Mouse (Mus musculus): ENCODE data around the gene Cdk17. TPM values are rescaled to one million over a fixed set of nuclear protein-coding genes. Genes with fewer than 3 reads are reported as not detected.

Cdk17 gene
- polyA plus RNA-seq, 1 experiment from 2014 or later, result 29.9 TPM

GRCm38 (mm10) chr10:93215051-93215763 is 54.5 kb downstream of the Cdk17 start:
- in situ Hi-C loops (cut with MboI; ENCODE audit: low pct_unique_long_range_greater_than_20kb), result no loop called here
- ChIA-PET CTCF (interaction anchor here (0.8 to 2.2 kb wide), 7 partner anchors 9 to 145 kb away, joined by 3 to 6 read pairs (median 4); no protein-coding TSS in a partner anchor), POLR2A (no interaction called here)
- ATAC-seq, result no peak
- no peak for TF ChIP-seq CTCF (IDR thresholded peaks at IDR 0.05)
- no peaks in the 10 kb centered on the region for H3K27me3 ChIP-seq
- DNase-seq (ENCODE audit: low read depth, low spot score), result no peak

DNA sequence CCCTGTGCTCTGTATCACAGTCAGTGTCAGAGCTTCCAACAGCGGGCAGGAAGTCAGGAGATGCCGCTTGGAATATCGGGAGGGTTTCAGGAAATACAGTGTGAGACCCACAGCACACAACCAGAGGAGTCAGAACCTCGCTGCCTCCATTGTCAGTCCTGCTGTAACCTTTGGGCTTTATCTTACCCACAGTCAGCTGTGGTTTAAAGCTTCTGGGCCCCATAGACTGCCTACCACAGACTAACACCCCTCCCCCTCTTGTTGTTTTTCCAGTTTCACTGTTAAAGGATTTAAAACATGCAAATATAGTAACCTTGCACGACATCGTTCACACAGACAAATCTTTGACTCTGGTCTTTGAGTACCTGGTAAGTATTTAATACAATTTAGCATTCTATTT is 65.1 kb downstream of the Cdk17 start:
- in situ Hi-C loops (cut with MboI; ENCODE audit: low pct_unique_long_range_greater_than_20kb), result no loop called here
- DNase-seq (ENCODE audit: low read depth, low spot score) (no peak), ATAC-seq (no peak)
- no peaks in the 10 kb centered on the region for H3K27me3 ChIP-seq
- POLR2A ChIA-PET, result interaction anchor here (0.6 kb wide), 1 partner anchor 10 kb away, joined by 5 read pairs; no protein-coding TSS in a partner anchor
- CTCF ChIA-PET, result no interaction called here
- TF ChIP-seq CTCF (IDR thresholded peaks at IDR 0.05), result no peak

DNA sequence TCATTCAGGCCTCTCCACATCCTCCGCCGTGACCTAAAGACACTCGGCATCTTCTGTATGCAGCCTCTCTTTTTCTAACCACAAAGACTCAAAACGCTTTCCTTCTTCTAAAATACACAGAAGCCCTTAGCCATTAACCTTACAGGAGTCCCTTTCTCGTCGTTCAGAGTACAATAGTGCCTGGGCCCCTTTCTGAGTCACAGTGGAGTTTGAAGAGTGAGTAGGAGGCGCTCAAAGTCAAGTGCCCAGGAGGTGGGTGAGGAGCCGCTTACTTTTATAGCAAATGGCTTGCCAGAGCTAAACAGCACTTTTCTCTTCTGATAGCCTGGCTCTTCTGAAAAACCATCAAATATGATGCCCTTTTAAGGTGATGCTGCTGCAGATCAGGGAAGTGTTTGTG is 67.2 kb downstream of the Cdk17 start:
- TF ChIP-seq CTCF (IDR thresholded peaks at IDR 0.05), result no peak
- POLR2A ChIA-PET, result interaction anchor here (1.0 kb wide), 2 partner anchors 17 to 68 kb away, joined by 4 to 5 read pairs; partner anchors contain the start of gene Cdk17
- H3K27me3 ChIP-seq, result no peaks in the 10 kb centered on the region
- ATAC-seq, result no peak
- CTCF ChIA-PET, result interaction anchor here (1.3 to 1.4 kb wide), 2 partner anchors 8 to 22 kb away, joined by 3 to 4 read pairs; no protein-coding TSS in a partner anchor
- DNase-seq (ENCODE audit: low read depth, low spot score), result no peak
- in situ Hi-C loops (cut with MboI; ENCODE audit: low pct_unique_long_range_greater_than_20kb), result no loop called here

DNA sequence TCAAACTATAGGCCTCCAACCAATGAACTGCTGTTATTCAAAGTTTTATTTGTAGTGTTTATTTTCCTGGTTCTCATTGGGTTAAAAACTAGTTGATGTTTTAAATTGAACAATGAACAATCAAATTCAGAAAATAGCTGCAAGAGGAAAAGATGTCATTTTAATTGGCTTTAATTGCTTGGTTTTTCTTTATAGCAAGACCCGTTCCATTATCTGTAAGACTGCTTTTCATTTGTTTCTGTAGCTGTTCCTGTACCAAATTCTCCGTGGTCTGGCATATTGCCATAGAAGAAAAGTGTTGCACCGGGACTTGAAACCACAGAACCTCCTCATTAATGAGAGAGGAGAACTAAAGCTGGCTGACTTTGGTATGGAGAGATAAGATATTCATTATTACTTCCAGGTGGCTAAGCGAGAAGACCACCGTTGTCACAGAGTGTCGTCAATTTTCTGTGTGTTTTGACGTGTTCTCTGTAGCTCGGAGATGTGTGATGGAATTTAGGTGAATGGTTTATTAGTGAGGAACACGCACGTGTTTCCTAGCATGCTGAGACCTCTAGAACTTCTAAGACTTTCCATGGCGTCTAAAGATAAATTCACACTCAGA is 67.8 kb downstream of the Cdk17 start:
- ChIA-PET POLR2A (interaction anchor here (1.0 kb wide), 2 partner anchors 18 to 68 kb away, joined by 4 to 5 read pairs; partner anchors contain the start of gene Cdk17), CTCF (interaction anchor here (0.7 to 1.4 kb wide), 3 partner anchors 9 to 36 kb away, joined by 3 to 4 read pairs (median 3); no protein-coding TSS in a partner anchor)
- no peak for DNase-seq (ENCODE audit: low read depth, low spot score)
- ATAC-seq, result no peak
- in situ Hi-C loops (cut with MboI; ENCODE audit: low pct_unique_long_range_greater_than_20kb), result no loop called here
- no peak for TF ChIP-seq CTCF (IDR thresholded peaks at IDR 0.05)
- H3K27me3 ChIP-seq, result no peaks in the 10 kb centered on the region

DNA sequence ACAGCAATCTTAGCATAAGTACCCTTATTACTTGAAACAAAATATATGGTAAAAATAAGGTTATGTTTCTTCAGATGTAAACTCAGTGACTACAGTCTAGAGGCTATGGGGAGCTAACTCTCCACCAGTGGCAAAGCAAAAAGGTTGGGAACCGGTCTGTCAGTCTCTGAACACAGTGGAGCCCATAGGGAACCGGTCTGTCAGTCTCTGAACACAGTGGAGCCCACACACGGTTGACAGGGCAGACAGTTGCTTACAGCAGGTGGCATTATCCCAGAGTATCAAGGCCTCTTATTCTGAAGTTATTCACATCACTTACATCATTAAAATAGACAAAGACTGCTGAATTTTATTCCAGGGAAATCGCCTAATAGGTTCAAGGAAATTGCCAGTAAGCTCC is 70.8 kb downstream of the Cdk17 start:
- in situ Hi-C loops (cut with MboI; ENCODE audit: low pct_unique_long_range_greater_than_20kb), result loop anchor here (10.0 kb wide), 1 partner anchor 67 kb away; the partner anchor contains the start of gene Cdk17
- ATAC-seq (no peak), DNase-seq (ENCODE audit: low read depth, low spot score) (no peak)
- no peak for TF ChIP-seq CTCF (IDR thresholded peaks at IDR 0.05)
- ChIA-PET CTCF (interaction anchor here (1.8 kb wide), 1 partner anchor 19 kb away, joined by 3 read pairs; no protein-coding TSS in a partner anchor), POLR2A (no interaction called here)
- no peaks in the 10 kb centered on the region for H3K27me3 ChIP-seq

GRCm38 (mm10) chr10:93231893-93232292 is 71.2 kb downstream of the Cdk17 start:
- ChIA-PET POLR2A (no interaction called here), CTCF (interaction anchor here (1.8 kb wide), 1 partner anchor 19 kb away, joined by 3 read pairs; no protein-coding TSS in a partner anchor)
- no peak for ATAC-seq
- no peak for DNase-seq (ENCODE audit: low read depth, low spot score)
- no peaks in the 10 kb centered on the region for H3K27me3 ChIP-seq
- in situ Hi-C loops (cut with MboI; ENCODE audit: low pct_unique_long_range_greater_than_20kb), result loop anchor here (10.0 kb wide), 1 partner anchor 67 kb away; the partner anchor contains the start of gene Cdk17
- no peak for TF ChIP-seq CTCF (IDR thresholded peaks at IDR 0.05)

DNA sequence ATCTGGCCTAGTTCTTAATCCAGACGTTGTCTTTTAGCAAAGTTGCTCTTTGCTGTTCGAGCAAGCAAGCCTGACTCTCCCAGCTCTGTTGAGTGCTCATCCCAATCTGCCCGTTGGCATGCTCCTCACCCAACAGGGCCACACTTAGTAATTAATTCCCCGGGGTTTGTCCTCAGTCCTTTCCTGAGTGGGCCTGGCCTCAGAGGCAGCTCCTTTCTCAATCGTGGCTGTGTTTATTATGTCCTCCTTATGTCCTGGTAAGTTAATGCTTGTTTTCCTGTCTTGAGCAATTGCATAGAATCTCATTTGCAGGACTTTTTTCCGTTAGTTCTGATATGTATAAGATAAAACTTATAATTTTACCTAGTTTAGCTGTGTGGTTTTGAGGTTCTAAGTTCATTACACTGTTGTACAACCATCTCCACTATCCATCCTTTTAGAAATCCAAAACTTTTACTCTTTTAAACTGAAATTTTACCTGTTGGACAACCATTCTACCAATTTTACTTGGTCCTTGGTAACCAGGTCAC is 73.1 kb downstream of the Cdk17 start:
- no peak for TF ChIP-seq CTCF (IDR thresholded peaks at IDR 0.05)
- in situ Hi-C loops (cut with MboI; ENCODE audit: low pct_unique_long_range_greater_than_20kb), result loop anchor here (10.0 kb wide), 1 partner anchor 69 kb away; the partner anchor contains the start of gene Cdk17
- DNase-seq (ENCODE audit: low read depth, low spot score), result no peak
- CTCF ChIA-PET, result no interaction called here
- no peaks in the 10 kb centered on the region for H3K27me3 ChIP-seq
- POLR2A ChIA-PET, result no interaction called here
- no peak for ATAC-seq

DNA sequence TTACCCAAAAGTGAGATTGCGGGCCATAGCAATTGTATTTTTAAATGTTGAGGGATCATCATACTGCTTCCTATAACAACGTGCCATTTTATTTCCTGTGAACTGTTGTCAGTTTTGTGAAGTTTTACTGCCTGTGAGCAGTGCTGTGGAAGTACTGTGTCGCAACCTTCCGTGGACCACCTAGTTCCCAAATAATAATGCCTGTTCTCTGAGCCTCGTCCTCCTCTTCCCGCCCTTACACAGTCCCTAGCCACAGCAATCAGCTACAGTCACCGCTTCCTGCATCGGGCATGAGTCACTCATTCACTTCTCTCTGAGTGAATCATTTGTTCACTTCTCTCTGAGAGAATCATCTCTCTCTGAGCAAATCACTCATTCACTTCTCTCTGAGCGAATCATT is 74.0 kb downstream of the Cdk17 start:
- no peak for DNase-seq (ENCODE audit: low read depth, low spot score)
- no peak for ATAC-seq
- ChIA-PET POLR2A (no interaction called here), CTCF (interaction anchor here (0.9 to 1.4 kb wide), 3 partner anchors 16 to 42 kb away, joined by 3 to 4 read pairs (median 3); no protein-coding TSS in a partner anchor)
- no peaks in the 10 kb centered on the region for H3K27me3 ChIP-seq
- in situ Hi-C loops (cut with MboI; ENCODE audit: low pct_unique_long_range_greater_than_20kb), result loop anchor here (10.0 kb wide), 1 partner anchor 70 kb away; the partner anchor contains the start of gene Cdk17
- no peak for TF ChIP-seq CTCF (IDR thresholded peaks at IDR 0.05)

GRCm38 (mm10) chr10:93239201-93239806 is 78.6 kb downstream of the Cdk17 start:
- no peak for DNase-seq (ENCODE audit: low read depth, low spot score)
- ChIA-PET POLR2A (interaction anchor here (0.6 kb wide), 1 partner anchor 62 kb away, joined by 5 read pairs; no protein-coding TSS in a partner anchor), CTCF (interaction anchor here (0.7 kb wide), 1 partner anchor 52 kb away, joined by 3 read pairs; no protein-coding TSS in a partner anchor)
- no peak for ATAC-seq
- no peaks in the 10 kb centered on the region for H3K27me3 ChIP-seq
- TF ChIP-seq CTCF (IDR thresholded peaks at IDR 0.05), result no peak
- in situ Hi-C loops (cut with MboI; ENCODE audit: low pct_unique_long_range_greater_than_20kb), result loop anchor here (10.0 kb wide), 1 partner anchor 75 kb away; the partner anchor contains the start of gene Cdk17

- in situ Hi-C loops (cut with MboI; ENCODE audit: low pct_unique_long_range_greater_than_20kb), result no loop called here
- POLR2A ChIA-PET, result no interaction called here
- no peak for TF ChIP-seq CTCF (IDR thresholded peaks at IDR 0.05)
- no peak for DNase-seq (ENCODE audit: low read depth, low spot score)
- ATAC-seq, result no peak
- H3K27me3 ChIP-seq, result no peaks in the 10 kb centered on the region
- CTCF ChIA-PET, result no interaction called here
Observed at GRCm38 (mm10) chr10:93242208-93242607, 81.5 kb downstream of the Cdk17 start.
